Mouse (Mus musculus): ENCODE data around the gene Cpeb2.

The Cpeb2 gene

DNA sequence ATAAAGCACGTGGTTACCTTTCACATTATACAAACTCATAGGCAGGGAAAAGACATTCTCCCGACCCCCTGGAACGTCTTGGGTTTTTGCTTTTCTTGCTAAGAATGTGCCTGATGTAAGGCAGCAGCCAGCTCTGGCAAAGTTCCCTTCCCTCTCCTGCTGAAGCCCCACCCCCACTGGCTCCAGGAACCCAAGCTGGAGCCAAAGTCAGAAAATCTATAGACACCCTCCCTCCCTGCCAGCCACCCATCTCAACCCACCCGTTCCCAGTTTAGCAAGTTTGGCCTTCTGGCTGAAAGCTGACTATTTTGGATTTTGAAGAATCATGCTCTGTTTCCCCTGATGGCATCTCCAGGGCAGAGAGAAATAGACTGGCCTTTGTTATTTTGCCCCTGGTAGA lies 95.6 kb downstream of the Cpeb2 start:
- DNase-seq: peak; percentile 35 to 38

DNA sequence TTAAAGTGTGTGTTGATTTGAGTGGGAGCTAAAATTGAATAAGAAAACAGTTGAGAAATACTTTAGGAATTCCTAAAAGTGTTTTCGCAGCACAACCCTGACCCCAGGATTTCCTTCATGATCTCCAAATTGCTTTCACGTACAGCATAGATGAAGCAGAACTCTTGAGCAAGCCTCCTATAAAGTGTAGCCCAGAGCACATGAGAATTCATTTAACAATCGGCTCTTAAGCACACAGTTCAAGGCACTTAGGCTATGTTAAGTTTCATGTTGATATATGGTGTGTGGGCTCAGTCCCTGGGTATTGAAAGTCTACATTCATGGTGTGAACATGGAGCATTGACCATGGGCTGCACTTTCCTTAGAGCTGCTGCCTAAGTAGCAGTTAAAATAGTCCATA lies 97.3 kb downstream of the Cpeb2 start:
- DNase-seq: no peak

GRCm38 (mm10) chr5:43334469-43334868 lies 101.5 kb downstream of the Cpeb2 start:
- no peak for DNase-seq

- DNase-seq: no peak
These were observed 104.2 kb downstream of the Cpeb2 start for GRCm38 (mm10) chr5:43337212-43337611.

DNA sequence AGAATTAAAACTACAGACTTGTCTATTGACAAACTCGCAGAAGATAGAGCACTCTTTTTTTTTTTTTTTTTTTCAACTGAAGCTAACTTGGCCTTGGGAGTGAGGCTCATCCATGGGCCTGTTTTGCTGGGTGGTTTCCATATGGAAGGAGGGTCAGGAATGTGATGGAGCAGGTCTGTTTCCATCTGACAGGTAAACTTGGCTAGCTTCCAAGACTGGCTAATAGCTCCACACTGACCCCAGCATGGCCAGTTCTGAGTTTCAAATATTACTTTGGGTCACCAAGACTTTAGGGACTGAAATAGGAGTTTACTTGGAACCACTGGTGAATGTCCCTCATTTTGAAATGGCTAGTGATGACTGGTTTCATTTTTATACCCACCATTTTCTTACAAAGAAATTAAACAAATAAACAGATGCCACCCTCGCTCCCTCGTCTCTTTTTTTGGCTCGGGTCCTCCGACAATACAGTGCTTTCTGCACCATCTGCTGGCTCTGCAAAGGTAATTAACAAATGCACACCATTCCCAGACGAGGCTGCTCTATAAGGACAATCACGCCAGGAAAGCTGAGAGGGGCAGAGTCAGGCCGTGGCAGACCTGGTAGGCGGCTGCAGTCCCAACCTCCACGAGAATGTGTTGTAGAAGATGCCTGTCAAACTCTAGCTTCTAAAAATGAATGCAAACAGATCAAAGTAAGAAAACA lies 106.0 kb downstream of the Cpeb2 start:
- no peak for DNase-seq
